Mouse (Mus musculus) left cerebral cortex, postnatal 25 days (tissue): ENCODE data around the gene Pdk1. TPM values are rescaled to one million over a fixed set of nuclear protein-coding genes. Genes with fewer than 3 reads are reported as not detected.
A peak's percentile ranks its signal among the peaks of the same experiment; 100 is the strongest.
"Not testable (repeated sequence)": the region's sequence is repeated elsewhere in the genome, so short reads cannot be mapped to it uniquely, and the experiment has no call there.

Experiments
- DNase-seq, 2 experiments: peaks; one replicate each; pipeline ENCODE4 v3.0.0; 2022; ENCODE audit warnings: low spot score in 2 of 2, mixed read lengths in 1 of 2
- intact Hi-C: fragments of 180-260 bp; cut with DNase I; formaldehyde crosslinking; loops from one replicate; pipeline ENCODE4 v1.15.1; 2025
- total RNA-seq, 2 experiments: library from RNA; stranded (reverse); gene quantifications; 2 replicates each; pipeline ENCODE4 v1.2.3; 2021

The Pdk1 gene
- total RNA-seq, 2 experiments from 2014 or later = 47.5 to 49.1 TPM

DNA sequence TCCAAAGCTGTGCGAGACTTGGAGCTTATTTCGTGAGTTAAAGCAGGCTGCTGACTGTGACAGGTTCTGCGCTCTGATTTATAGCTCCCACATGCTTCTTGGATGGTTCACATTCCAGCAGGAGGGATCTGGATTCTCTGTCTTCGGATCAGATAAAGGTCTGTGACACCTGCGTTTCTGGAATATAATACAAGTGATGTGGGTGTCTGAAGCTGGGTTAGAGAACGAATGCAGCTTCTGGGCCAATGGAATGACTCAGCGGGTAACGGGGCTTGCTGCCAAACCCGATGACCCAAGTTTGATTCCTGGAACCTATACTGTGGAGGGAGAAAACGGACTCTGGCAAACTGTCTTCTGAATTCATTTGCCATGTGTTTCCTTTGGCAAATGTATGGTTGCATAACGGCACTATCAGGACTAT is 46.2 kb downstream of the Pdk1 start:
- DNase-seq = no peak

DNA sequence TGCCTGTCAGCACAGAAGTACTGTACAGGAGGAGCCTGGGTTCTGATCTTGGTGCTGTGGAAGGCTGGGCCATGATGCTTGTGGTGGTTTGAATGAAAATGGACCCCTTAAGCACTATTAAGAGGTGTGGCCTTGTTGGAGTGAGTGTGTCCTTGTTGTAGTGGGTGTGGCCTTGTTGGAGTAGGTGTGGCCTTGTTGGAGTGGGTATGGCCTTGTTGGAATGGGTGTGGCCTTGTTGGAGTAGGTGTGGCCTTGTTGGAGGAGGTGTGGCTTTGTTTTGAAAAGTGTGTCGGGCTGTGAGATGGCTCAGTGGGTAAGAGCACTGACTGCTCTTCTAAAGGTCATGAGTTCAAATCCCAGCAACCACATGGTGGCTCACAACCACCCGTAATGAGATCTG is 51.9 kb downstream of the Pdk1 start:
- intact Hi-C loops, DNase-seq: not testable (repeated sequence)

More for the DNA sequence above, 46.2 kb downstream of the Pdk1 start:
- intact Hi-C loops = no loop called here

DNA sequence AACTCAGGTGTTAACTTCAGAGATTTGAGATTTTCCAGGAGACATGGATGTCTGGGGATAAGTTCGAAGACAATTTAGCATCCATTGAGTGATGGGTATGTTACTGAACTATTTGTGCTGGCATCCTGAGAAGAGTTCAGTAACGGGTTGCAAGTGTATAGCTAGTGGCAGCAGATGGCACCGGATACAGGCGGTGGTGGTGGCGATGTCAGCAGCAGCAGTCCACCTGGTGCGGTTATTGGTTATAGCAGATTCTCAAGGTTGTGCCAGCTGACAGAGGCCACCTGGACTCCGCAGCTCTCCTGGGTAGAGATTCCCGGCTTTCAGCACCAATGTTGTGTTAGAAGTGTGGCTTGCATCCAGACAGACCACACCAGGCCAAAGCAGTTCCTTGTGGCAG is 61.0 kb downstream of the Pdk1 start:
- DNase-seq = no peak
- intact Hi-C loops = no loop called here

DNA sequence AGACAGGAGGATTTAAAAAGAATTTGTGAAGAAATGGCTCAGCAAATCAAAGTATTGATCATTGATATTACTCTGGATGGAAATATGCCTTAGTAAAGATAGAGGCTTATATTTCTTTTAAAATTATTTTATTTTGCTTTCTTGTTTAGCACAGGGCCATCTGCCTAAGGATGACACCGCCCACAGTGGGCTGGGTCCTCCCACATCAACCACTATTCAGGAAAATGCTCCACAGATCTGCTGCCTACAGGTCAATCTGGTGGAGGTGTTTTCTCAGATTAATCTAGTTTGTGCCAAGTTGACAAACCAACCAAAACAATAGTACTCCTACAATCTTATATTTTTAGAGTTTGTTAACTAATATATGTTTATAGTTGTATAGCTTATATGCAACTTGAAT is 63.7 kb downstream of the Pdk1 start:
- intact Hi-C loops = loop anchor here (5.0 kb wide), 1 partner anchor 39 kb away; no protein-coding TSS in a partner anchor
- peak in 1 of 2 experiments; percentile 24 for DNase-seq

GRCm38 (mm10) chr2:71937649-71938308 is 64.8 kb downstream of the Pdk1 start:
- no peak for DNase-seq
- intact Hi-C loops = loop anchor here (5.0 kb wide), 1 partner anchor 40 kb away; no protein-coding TSS in a partner anchor

GRCm38 (mm10) chr2:71938716-71939393 is 65.8 kb downstream of the Pdk1 start:
- peak in 1 of 2 experiments; percentile 53 for DNase-seq
- intact Hi-C loops = loop anchor here (5.0 kb wide), 1 partner anchor 42 kb away; no protein-coding TSS in a partner anchor

DNA sequence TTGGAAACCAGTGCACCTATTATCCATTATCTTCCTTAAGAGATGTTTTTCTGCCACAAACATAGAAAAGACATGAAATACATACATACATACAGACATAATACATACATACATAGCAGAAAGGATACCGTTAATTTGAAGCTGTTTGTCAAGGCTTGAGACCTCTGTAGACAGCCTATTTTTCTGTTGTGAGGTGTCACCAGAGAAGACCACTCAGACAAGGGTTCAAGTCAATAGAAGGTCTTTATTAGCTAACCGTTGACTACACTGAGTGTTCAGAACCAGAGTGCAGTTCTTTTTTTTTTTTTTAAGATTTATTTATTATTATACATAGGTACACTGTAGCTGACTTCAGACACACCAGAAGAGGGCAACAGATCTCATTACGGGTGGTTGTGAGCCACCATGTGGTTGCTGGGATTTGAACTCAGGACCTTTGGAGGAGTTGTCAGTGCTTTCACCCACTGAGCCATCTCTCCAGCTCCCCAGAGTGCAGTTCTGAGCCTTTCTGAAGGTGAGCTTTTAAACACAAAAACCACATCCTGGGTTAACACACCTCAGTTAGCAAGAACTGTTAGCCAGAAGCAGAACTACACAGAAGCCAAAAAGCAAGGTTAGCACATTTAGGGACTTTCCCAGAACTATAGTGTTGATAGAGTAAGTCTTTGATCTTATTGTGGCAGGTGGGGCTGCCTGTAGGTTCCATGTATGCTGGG is 68.1 kb downstream of the Pdk1 start:
- DNase-seq = no peak
- intact Hi-C loops = no loop called here

DNA sequence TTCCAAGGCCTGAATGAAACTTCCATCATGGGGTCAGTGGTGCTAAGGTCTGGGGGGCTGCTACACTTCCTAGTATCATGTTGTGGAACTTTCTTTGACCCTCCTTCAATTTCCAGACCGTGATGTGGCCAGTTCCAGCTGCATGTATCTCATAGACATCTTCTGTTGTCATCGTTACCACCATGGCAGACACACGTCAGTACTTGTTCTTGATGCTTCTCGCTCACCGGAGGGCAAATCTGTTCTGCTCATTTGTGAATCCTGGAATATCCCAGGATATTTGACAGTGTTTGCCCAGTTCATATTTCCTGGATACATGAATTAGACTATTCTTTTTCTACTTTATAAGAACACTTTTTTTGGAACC is 68.7 kb downstream of the Pdk1 start:
- intact Hi-C loops = no loop called here
- DNase-seq = no peak

DNA sequence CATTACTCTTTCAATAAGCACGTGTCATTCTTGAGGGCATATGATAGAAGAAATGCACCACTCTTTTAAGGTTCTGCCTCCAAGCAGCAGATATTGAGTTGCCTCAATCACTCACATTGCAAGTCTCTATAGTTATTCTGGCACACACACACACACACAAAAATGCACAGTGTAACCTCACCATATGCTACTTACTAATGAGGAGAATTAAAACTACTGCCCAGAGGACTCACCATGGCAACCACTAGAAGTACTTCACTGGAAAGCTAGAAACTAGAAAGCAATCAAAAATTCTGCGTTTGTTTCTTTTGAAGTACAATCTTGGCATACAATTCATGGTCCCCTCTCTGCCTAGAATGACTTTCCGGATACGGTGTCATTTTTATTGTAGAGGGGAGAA is 78.2 kb downstream of the Pdk1 start:
- intact Hi-C loops = loop anchor here (10.0 kb wide), 1 partner anchor 366 kb away; no protein-coding TSS in a partner anchor
- DNase-seq = no peak

Other genes starting within 250 kb of the Pdk1 start
- gene Itga6, start 127.6 kb upstream of the Pdk1 start, total RNA-seq = 10 to 100 TPM; 25.5 to 27.6 TPM
- 100 to 1,000 TPM; 372 to 386 TPM for gene Rapgef4, start 108.0 kb downstream of the Pdk1 start, total RNA-seq